Mouse (Mus musculus) limb, embryonic 14.5 days (tissue): ENCODE measurements around the gene Arid5b. TPM values are rescaled to one million over a fixed set of nuclear protein-coding genes. Genes with fewer than 3 reads are reported as not detected.
A peak's percentile ranks its signal among the peaks of the same experiment; 100 is the strongest.

Experiments used
- ATAC-seq: fragments of 200-750 bp; cut with Nextera tagmentation; 2 replicates; pipeline ENCODE4 v1.8.0; 2017; ENCODE audit warnings: low read depth, moderate number of reproducible peaks, moderate TSS enrichment; ENCODE audit not compliant: low FRiP score
- DNase-seq: peaks from one replicate; pipeline ENCODE4 v3.0.0-alpha.2; 2015; ENCODE audit warnings: low spot score
- H3K27ac ChIP-seq: fragments of 300-500 bp; sonication (generic); replicated peaks from 2 replicates; pipeline ENCODE4 v1.5.1; 2014; ENCODE audit warnings: low read depth, mild to moderate bottlenecking, low read length, moderate library complexity, mixed read lengths
- H3K27me3 ChIP-seq: fragments of 300-500 bp; sonication (generic); 2 replicates; pipeline ENCODE4 v1.6.1; 2014; ENCODE audit warnings: low read length, mixed read lengths; ENCODE audit not compliant: control insufficient read depth, insufficient read depth
- H3K36me3 ChIP-seq: fragments of 300-500 bp; sonication (generic); 2 replicates; pipeline ENCODE4 v1.6.1; 2014; ENCODE audit warnings: mild to moderate bottlenecking, low read length, moderate library complexity, mixed read lengths; ENCODE audit not compliant: control insufficient read depth, insufficient read depth
- H3K4me1 ChIP-seq: fragments of 300-500 bp; sonication (generic); 2 replicates; pipeline ENCODE4 v1.6.1; 2014; ENCODE audit warnings: antibody characterized with exemption, low read length, mixed read lengths; ENCODE audit not compliant: control insufficient read depth, insufficient read depth
- H3K4me2 ChIP-seq: fragments of 300-500 bp; sonication (generic); replicated peaks from 2 replicates; pipeline ENCODE4 v1.6.1; 2014; ENCODE audit warnings: low read depth, mild to moderate bottlenecking, low read length, moderate library complexity; ENCODE audit not compliant: severe bottlenecking
- H3K4me3 ChIP-seq: fragments of 300-500 bp; sonication (generic); replicated peaks from 2 replicates; pipeline ENCODE4 v1.5.1; 2014; ENCODE audit warnings: low read length
- H3K9ac ChIP-seq: fragments of 300-500 bp; sonication (generic); 2 replicates; pipeline ENCODE4 v1.6.1; 2014; ENCODE audit warnings: mild to moderate bottlenecking, low read depth, low read length, moderate library complexity; ENCODE audit not compliant: severe bottlenecking
- H3K9me3 ChIP-seq: fragments of 300-500 bp; sonication (generic); 2 replicates; pipeline ENCODE4 v1.6.1; 2016; ENCODE audit warnings: low read length; ENCODE audit not compliant: control insufficient read depth
- POLR2A ChIP-seq: fragments of 200-500 bp; IDR thresholded peaks from 2 replicates; pipeline ENCODE4 v1.8.0; 2012; ENCODE audit warnings: inconsistent platforms, mild to moderate bottlenecking, moderate library complexity, borderline replicate concordance; ENCODE audit not compliant: insufficient read depth, insufficient read length; ENCODE audit errors: extremely low read depth
- WGBS: fragments of 180-500 bp; shearing (Covaris S2); extraction: QIAGEN DNeasy Blood & Tissue Kit; methylation state at CpG from one replicate; pipeline ENCODE4 v1.1.7; 2014; 5-methylcytosine and 5-hydroxymethylcytosine counted together
- polyA plus RNA-seq, 2 experiments: library from polyadenylated mRNA; depleted of rRNA in 1 of 2; stranded (reverse) in 1 of 2; unstranded in 1 of 2; fragments of >200 nt; fragmentation: Nextera tagmentation in 1 of 2; extraction: Ambion mirVana in 1 of 2; gene quantifications; 2 replicates each; pipeline versions ENCODE4 v1.2.1 to v1.2.3; 2012 to 2014

Arid5b gene
- polyA plus RNA-seq, 2 experiments: 14.1 to 41.0 TPM

DNA sequence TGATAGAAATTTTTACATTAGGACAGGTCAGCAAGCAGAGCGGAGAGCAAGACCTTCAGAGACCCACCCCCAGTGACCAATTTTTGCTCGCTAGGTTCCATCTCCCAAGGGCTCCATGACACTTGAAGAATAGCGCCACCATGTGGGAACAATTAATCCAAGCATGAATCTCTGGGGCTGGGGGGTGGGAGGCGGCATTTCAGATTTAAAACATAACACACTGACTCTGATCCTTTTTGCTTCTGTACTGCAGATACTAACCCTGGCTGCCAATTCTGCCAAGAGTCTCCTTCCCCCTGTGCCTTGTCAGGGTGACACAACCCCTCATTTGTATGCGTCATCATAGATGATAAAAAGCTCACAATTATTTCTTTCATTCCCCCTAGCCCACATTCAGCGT lies 122.4 kb downstream of the Arid5b start:
- Histone ChIP-seq H3K36me3 (0 out of 2 replicates have a peak, but pooled peaks cover 2% of the 10 kb centered on the region), H3K9me3 (no peaks in the 10 kb centered on the region), H3K9ac (no peak overlapping the region), H3K27me3 (no peaks in the 10 kb centered on the region), H3K27ac (no peak overlapping the region), H3K4me2 (no peak overlapping the region), H3K4me1 (peaks cover 12% of the 10 kb centered on the region), H3K4me3 (no peak overlapping the region)
- WGBS: 79% methylated on average over 6 of the region's 6 CpGs
- no peak for DNase-seq
- no peak for ATAC-seq
- no peak for TF ChIP-seq POLR2A

- H3K4me3 ChIP-seq: no peak overlapping the region
- no peak overlapping the region for H3K9ac ChIP-seq
- H3K27ac ChIP-seq: no peak overlapping the region
- no peak for TF ChIP-seq POLR2A
- WGBS: 90% methylated on average over 6 of the region's 6 CpGs
- 0 out of 2 replicates have a peak, but pooled peaks cover 2% of the 10 kb centered on the region for H3K36me3 ChIP-seq
- H3K9me3 ChIP-seq: no peaks in the 10 kb centered on the region
- ATAC-seq (no peak), DNase-seq (no peak)
- H3K4me2 ChIP-seq: no peak overlapping the region
- no peaks in the 10 kb centered on the region for H3K27me3 ChIP-seq
- H3K4me1 ChIP-seq: peaks cover 12% of the 10 kb centered on the region
These were observed 123.0 kb downstream of the Arid5b start for GRCm38 (mm10) chr10:68155431-68156119.

DNA sequence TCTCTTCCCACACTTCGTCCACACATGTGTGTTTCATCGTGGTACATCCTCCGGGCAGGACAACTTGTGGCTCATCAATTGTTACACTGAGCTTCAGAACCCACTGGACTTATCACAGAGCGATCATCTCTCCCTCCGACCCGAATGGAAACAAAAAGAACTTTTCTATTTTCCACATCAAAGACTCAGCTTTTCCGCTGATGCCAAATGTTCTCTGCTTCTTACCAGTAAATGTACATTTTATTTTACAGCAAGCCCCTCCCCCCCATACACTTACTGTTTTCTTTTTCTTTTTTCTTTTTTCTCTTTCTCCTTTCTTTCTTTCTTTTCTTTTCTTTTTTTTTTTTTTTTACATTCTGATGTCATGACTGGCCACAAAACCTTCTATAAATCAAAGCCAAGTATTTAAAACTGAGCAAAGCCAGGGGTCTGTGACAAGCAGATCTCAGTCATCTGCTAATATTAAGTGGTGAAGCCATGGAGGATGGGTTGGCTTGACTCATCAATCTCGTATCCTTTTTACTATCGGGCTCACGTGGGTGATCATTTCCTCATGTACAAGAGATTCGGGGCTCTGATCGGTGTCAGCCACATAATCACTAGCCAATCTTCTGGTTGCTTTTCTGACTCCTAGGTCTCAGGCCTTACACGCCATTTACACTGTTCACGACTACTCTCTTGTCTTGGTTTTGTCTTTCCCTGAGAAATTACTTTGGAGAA lies 124.3 kb downstream of the Arid5b start:
- Histone ChIP-seq H3K36me3 (0 out of 2 replicates have a peak, but pooled peaks cover 2% of the 10 kb centered on the region), H3K27ac (no peak overlapping the region), H3K4me2 (no peak overlapping the region), H3K9ac (no peak overlapping the region), H3K9me3 (no peaks in the 10 kb centered on the region), H3K4me1 (peaks cover 12% of the 10 kb centered on the region), H3K4me3 (no peak overlapping the region), H3K27me3 (no peaks in the 10 kb centered on the region)
- 84% methylated on average over 14 of the region's 14 CpGs for WGBS
- no peak for TF ChIP-seq POLR2A
- DNase-seq (no peak), ATAC-seq (no peak)

DNA sequence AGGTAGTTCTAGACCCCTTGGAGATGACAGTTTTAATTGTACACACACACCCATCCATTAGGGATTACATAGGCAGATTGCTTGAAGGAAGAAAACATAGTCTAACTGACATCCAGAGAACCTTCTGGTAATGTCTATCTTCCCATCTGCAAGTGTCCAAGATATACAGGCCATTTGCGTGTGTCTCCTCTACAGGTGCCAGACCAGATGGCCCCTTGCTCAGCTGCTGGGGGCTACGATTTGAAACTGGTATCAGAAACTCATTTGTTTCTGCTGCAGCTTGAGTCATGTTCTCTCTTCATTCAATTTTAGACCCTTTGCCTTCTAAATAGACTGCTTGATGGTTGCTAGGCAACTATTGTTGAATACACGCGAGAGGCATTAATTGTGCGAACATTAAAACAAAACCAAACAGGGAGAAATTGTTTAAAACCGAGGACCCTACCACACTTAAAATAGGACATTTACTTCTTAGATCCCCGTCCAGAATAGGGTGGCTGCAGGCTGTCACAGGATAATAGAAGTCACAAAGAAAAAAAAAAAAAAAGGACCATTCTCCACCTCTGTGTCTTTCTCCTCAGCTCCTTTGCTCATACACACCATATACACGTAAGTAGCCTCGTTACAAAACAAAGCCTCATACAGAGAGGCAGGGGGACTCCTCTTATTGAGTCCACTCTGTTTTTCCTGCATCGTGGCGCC lies 125.0 kb downstream of the Arid5b start:
- H3K27me3 ChIP-seq: no peaks in the 10 kb centered on the region
- TF ChIP-seq POLR2A: no peak
- H3K4me1 ChIP-seq: peaks cover 13% of the 10 kb centered on the region
- no peaks in the 10 kb centered on the region for H3K9me3 ChIP-seq
- H3K4me3 ChIP-seq: no peak overlapping the region
- no peak overlapping the region for H3K9ac ChIP-seq
- 0 out of 2 replicates have a peak, but pooled peaks cover 2% of the 10 kb centered on the region for H3K36me3 ChIP-seq
- WGBS: 79% methylated on average over 11 of the region's 11 CpGs
- H3K4me2 ChIP-seq: no peak overlapping the region
- H3K27ac ChIP-seq: no peak overlapping the region
- no peak for ATAC-seq
- DNase-seq: no peak

- H3K27ac ChIP-seq: 0 out of 2 replicates have a peak overlapping the region, but pooled peaks have one; percentile 26
- no peak for DNase-seq
- no peak for ATAC-seq
- no peak for TF ChIP-seq POLR2A
- 71% methylated on average over 6 of the region's 6 CpGs for WGBS
- no peak overlapping the region for H3K4me3 ChIP-seq
- no peaks in the 10 kb centered on the region for H3K27me3 ChIP-seq
- H3K4me1 ChIP-seq: peaks cover 4% of the 10 kb centered on the region; the same call in 1 of the 2 replicates
- H3K4me2 ChIP-seq: no peak overlapping the region
- H3K9ac ChIP-seq: no peak overlapping the region
- H3K9me3 ChIP-seq: no peaks in the 10 kb centered on the region
- H3K36me3 ChIP-seq: no peaks in the 10 kb centered on the region
These were observed 130.0 kb downstream of the Arid5b start for GRCm38 (mm10) chr10:68148495-68148894.
